In the genomic region with DNA sequence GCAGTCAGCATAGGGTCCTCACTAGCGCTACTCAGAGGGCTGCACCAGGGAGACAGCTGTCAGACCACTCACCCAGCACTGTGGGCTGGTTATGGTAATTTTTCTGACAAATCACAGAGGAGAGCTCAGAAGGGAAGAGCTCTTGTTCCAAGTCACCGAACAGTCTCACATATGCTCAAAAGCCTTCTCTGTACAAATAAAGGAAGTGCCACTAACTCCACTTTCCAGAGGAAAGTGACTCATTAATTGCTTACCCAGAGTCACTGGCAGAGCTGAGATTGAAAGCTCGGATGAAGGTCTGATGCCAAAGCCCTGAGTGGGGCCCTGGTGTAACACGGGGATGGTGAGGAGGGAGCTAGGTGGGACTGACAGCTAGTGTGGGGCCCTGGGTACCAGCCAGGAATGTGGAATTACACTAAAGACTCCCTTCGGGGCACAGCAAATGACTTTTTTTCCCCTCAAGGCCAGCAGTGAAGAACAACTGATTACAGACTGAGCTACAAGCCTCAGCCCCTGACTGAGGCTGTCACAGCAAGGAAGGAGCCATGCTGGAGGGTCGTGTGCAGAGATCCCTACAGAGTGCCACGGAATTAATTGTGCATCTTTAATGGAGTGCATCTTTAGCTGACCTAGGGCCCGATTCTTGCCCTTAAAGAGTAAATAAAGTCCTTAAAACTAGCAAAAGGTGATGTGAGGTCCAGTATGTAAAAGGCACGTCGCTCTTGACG, we compare ENCODE assay signal across 8 mouse cellular contexts.
DNase-seq lines count a peak whose midpoint lies in the region; ATAC-seq and TF ChIP-seq lines count a peak whose summit lies in the region.

No protein-coding gene starts in this region.

- intact Hi-C loops in heart, postnatal 14 days (cut with DNase I): no loop called here

- dilution Hi-C loops in CH12.LX (cut with MboI; ENCODE audit: extremely low pct_ligation_motif_present, extremely low pct_unique_long_range_greater_than_20kb, low sequenced_read_pairs): no loop called here

- no peak overlapping the region for H3K4me2 ChIP-seq in CH12.LX (ENCODE audit: insufficient read depth, low read depth, poor library complexity, severe bottlenecking)
- H3K4me2 ChIP-seq in forebrain, embryonic 14.5 days (ENCODE audit: low read length): 0 out of 2 replicates have a peak overlapping the region, but pooled peaks have one; percentile 3
- no peak overlapping the region for H3K4me2 ChIP-seq in intestine, embryonic 16.5 days (ENCODE audit: low read depth, low read length)
- H3K4me2 ChIP-seq in midbrain, postnatal 0 days (ENCODE audit: low read depth, low read length, poor library complexity, severe bottlenecking): no peak overlapping the region

- no peaks in the 10 kb centered on the region for H3K27me3 ChIP-seq in CH12.LX (replicated peaks)
- no peaks in the 10 kb centered on the region for H3K27me3 ChIP-seq in forebrain, embryonic 14.5 days (replicated peaks; ENCODE audit: control insufficient read depth, insufficient read depth, low read length)
- H3K27me3 ChIP-seq in intestine, embryonic 16.5 days (replicated peaks; ENCODE audit: control insufficient read depth, insufficient read depth, low read length): no peaks in the 10 kb centered on the region
- no peaks in the 10 kb centered on the region for H3K27me3 ChIP-seq in midbrain, postnatal 0 days (ENCODE audit: insufficient read depth, low read length)

- H3K9me3 ChIP-seq in CH12.LX (replicated peaks; ENCODE audit: low read length): no peaks in the 10 kb centered on the region
- no peaks in the 10 kb centered on the region for H3K9me3 ChIP-seq in forebrain, embryonic 14.5 days (replicated peaks; ENCODE audit: control insufficient read depth, low read length)
- no peaks in the 10 kb centered on the region for H3K9me3 ChIP-seq in intestine, embryonic 16.5 days (ENCODE audit: control insufficient read depth, low read length)
- H3K9me3 ChIP-seq in midbrain, postnatal 0 days (ENCODE audit: low read length): no peaks in the 10 kb centered on the region

- H3K9ac ChIP-seq in CH12.LX (ENCODE audit: insufficient read depth, low read depth): no peak overlapping the region
- H3K9ac ChIP-seq in forebrain, embryonic 14.5 days (ENCODE audit: low read length): no peak overlapping the region; the same call in 1 of the 2 replicates
- H3K9ac ChIP-seq in intestine, embryonic 16.5 days (ENCODE audit: low read depth, low read length): no peak overlapping the region; the same call in 1 of the 2 replicates
- H3K9ac ChIP-seq in midbrain, postnatal 0 days (replicated peaks; ENCODE audit: low read length, poor library complexity, severe bottlenecking): no peak overlapping the region; the same call in 1 of the 2 replicates

- H3K4me3 ChIP-seq in CH12.LX (replicated peaks in 1 of 3; ENCODE audit: low read depth in 2 of 3, low read length in 2 of 3, poor library complexity in 1 of 3): no peak overlapping the region
- H3K4me3 ChIP-seq in forebrain, embryonic 14.5 days (ENCODE audit: low read depth, low read length): no peak overlapping the region
- no peak overlapping the region for H3K4me3 ChIP-seq in intestine, embryonic 16.5 days (ENCODE audit: low read length)
- no peak overlapping the region for H3K4me3 ChIP-seq in midbrain, postnatal 0 days (ENCODE audit: low read depth, low read length)

- H3K79me2 ChIP-seq in CH12.LX (replicated peaks; ENCODE audit: control insufficient read depth, extremely low read depth, insufficient read depth, poor library complexity, severe bottlenecking): no peaks in the 10 kb centered on the region

- DNase-seq in heart, adult 11 months: peak; percentile 95
- no peak for DNase-seq in heart, postnatal 14 days
- peak; percentile 60 for DNase-seq in CH12.LX (ENCODE audit: extremely low read depth)
- DNase-seq in forebrain, embryonic 14.5 days (ENCODE audit: low spot score): peak; percentile 64
- peak; percentile 50 for DNase-seq in midbrain, postnatal 0 days (ENCODE audit: low spot score)
- DNase-seq in ovary, postnatal 14 days (ENCODE audit: low spot score): no peak
- DNase-seq in gastrocnemius, postnatal 10 days: no peak

- peak; percentile 83 for ATAC-seq in forebrain, embryonic 14.5 days
- ATAC-seq in intestine, embryonic 16.5 days: peak; percentile 62
- ATAC-seq in midbrain, postnatal 0 days (ENCODE audit: low FRiP score): peak; percentile 57

- TF ChIP-seq RAD21 in CH12.LX (IDR thresholded peaks at IDR 0.05; ENCODE audit: low read depth, low read length): no peak

- no peak overlapping the region for H3K27ac ChIP-seq in CH12.LX (ENCODE audit: insufficient read depth, low read depth)
- peak overlapping the region; percentile 41; the same call in 1 of the 2 replicates for H3K27ac ChIP-seq in forebrain, embryonic 14.5 days (ENCODE audit: low read depth, low read length)
- peak overlapping the region; percentile 4; the same call in 1 of the 2 replicates for H3K27ac ChIP-seq in intestine, embryonic 16.5 days (ENCODE audit: low read length)
- peak overlapping the region; percentile 32 for H3K27ac ChIP-seq in midbrain, postnatal 0 days (ENCODE audit: low read depth, low read length)

- no peak for TF ChIP-seq POLR2A in CH12.LX (IDR thresholded peaks at IDR 0.05; ENCODE audit: low read depth, low read length)

- H3K36me3 ChIP-seq in CH12.LX (replicated peaks in 1 of 2; ENCODE audit: control insufficient read depth in 1 of 2, insufficient read depth in 1 of 2, low read length in 1 of 2): no peaks in the 10 kb centered on the region
- H3K36me3 ChIP-seq in forebrain, embryonic 14.5 days (ENCODE audit: control insufficient read depth, insufficient read depth, low read length): no peaks in the 10 kb centered on the region
- H3K36me3 ChIP-seq in intestine, embryonic 16.5 days (ENCODE audit: control insufficient read depth, insufficient read depth, low read length): no peaks in the 10 kb centered on the region
- H3K36me3 ChIP-seq in midbrain, postnatal 0 days (ENCODE audit: insufficient read depth, low read length): no peaks in the 10 kb centered on the region

- 0 out of 2 replicates have a peak, but pooled peaks have one; percentile 27 for TF ChIP-seq EP300 in CH12.LX (IDR thresholded peaks at IDR 0.05; ENCODE audit: low read length)

- no peak for TF ChIP-seq CTCF in CH12.LX (conservative IDR thresholded peaks at IDR 0.05 in 1 of 2, IDR thresholded peaks at IDR 0.05 in 1 of 2; ENCODE audit: low read depth in 2 of 2, low read length in 2 of 2)
- TF ChIP-seq CTCF in midbrain, postnatal 0 days (IDR thresholded peaks at IDR 0.05): no peak

- peaks cover 6 to 24% of the 10 kb centered on the region in 2 experiments for H3K4me1 ChIP-seq in CH12.LX (ENCODE audit: control insufficient read depth in 1 of 2, insufficient read depth in 2 of 2)
- H3K4me1 ChIP-seq in forebrain, embryonic 14.5 days (ENCODE audit: control insufficient read depth, insufficient read depth, low read length): peaks cover 15% of the 10 kb centered on the region
- peaks cover 13% of the 10 kb centered on the region for H3K4me1 ChIP-seq in intestine, embryonic 16.5 days (ENCODE audit: control insufficient read depth, insufficient read depth, low read length)
- peaks cover 13% of the 10 kb centered on the region for H3K4me1 ChIP-seq in midbrain, postnatal 0 days (ENCODE audit: insufficient read depth, low read length)

- in situ Hi-C loops in CH12.LX (cut with MboI; ENCODE audit: low pct_ligation_motif_present, low pct_unique_long_range_greater_than_20kb, low sequenced_read_pairs): no loop called here

- WGBS in forebrain, embryonic 14.5 days: 24% methylated on average over 11 of the region's 11 CpGs
- WGBS in intestine, embryonic 16.5 days: 32% methylated on average over 11 of the region's 11 CpGs
- 21% methylated on average over 11 of the region's 11 CpGs for WGBS in midbrain, postnatal 0 days

TF ChIP-seq in CH12.LX, 34 proteins besides CTCF, POLR2A, EP300 and RAD21:
- TF ChIP-seq ELF1 (IDR thresholded peaks at IDR 0.05; ENCODE audit: low read depth, low read length) (no peak), SIN3A (IDR thresholded peaks at IDR 0.05; ENCODE audit: low read length) (no peak), MAZ (IDR thresholded peaks at IDR 0.05; ENCODE audit: low read depth, low read length) (no peak), PAX5 (IDR thresholded peaks at IDR 0.05; ENCODE audit: low read length) (no peak), GABPA (IDR thresholded peaks at IDR 0.05; ENCODE audit: insufficient replicate concordance, low read depth, low read length) (no peak), ZKSCAN1 (IDR thresholded peaks at IDR 0.05; ENCODE audit: borderline replicate concordance, low read depth, low read length) (no peak), ZNF384 (IDR thresholded peaks at IDR 0.05; ENCODE audit: low read depth, low read length) (no peak), TCF12 (IDR thresholded peaks at IDR 0.05; ENCODE audit: low read depth, low read length) (no peak), MXI1 (IDR thresholded peaks at IDR 0.05; ENCODE audit: low read depth, low read length) (no peak), IRF4 (IDR thresholded peaks at IDR 0.05; ENCODE audit: low read depth, low read length) (no peak), ZMIZ1 (IDR thresholded peaks at IDR 0.05; ENCODE audit: low read depth, low read length) (no peak), TBP (conservative IDR thresholded peaks at IDR 0.05; ENCODE audit: low read depth, low read length) (no peak), SMC3 (IDR thresholded peaks at IDR 0.05; ENCODE audit: low read depth, low read length) (no peak), NELFE (IDR thresholded peaks at IDR 0.05; ENCODE audit: low read depth, low read length) (no peak), UBTF (IDR thresholded peaks at IDR 0.05; ENCODE audit: low read depth, low read length) (no peak), MAFK (IDR thresholded peaks at IDR 0.05; ENCODE audit: insufficient replicate concordance, low read length) (no peak)
TF ChIP-seq in CH12.LX: peak in this region for 0.

Comparison
In these comparisons a context has a peak if more than half of its experiments do, and no peak if none do; other contexts are left out.
1. DNase-seq: peak in heart, adult 11 months (single experiment), CH12.LX (single experiment), forebrain, embryonic 14.5 days (single experiment) and midbrain, postnatal 0 days (single experiment); none in heart, postnatal 14 days (0 of 2), ovary, postnatal 14 days (single experiment) and gastrocnemius, postnatal 10 days (single experiment).
2. Peak in every context shown above with its lines, with median percentiles within 50 percentile points of each other: ATAC-seq.